Mouse (Mus musculus) C2C12 (cell line): ENCODE measurements around the gene Hmgcs2.

ENCODE experiments used
- CTCF ChIP-seq: IDR thresholded peaks from one replicate; pipeline ENCODE4 v1.5.1; 2011; ENCODE audit not compliant: control insufficient read depth, insufficient read depth, insufficient read length
- MAX ChIP-seq: IDR thresholded peaks from one replicate; pipeline ENCODE4 v1.6.1; 2011; ENCODE audit warnings: mild to moderate bottlenecking, control low read depth
- MYOD1 ChIP-seq: IDR thresholded peaks from one replicate; pipeline ENCODE4 v1.6.1; 2011; ENCODE audit warnings: low read depth; ENCODE audit not compliant: control insufficient read depth, insufficient read length

DNA sequence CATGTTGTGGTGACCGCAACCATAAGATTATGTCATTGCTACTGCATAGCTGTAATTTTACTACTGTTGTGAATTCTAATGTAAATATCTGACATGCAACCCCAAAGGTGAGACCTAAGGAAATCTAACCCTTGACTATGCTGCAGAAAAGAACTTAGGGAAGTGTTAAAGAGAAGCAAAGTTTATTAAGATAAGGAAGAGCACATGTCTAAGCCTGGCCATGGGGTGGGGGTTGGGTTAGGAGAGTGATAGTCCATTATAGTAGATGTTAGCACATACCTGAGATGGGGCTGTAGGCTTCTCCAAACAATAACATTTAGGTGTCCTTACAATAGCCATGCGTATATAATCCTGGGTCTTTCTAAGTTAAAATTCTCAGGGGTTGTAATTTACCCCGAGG lies 63.0 kb downstream of the Hmgcs2 start:
- TF ChIP-seq MYOD1 (no peak), CTCF (no peak), MAX (no peak)
